Mouse (Mus musculus): Measurements from ENCODE around the gene Dhrs7c. TPM values are rescaled to one million over a fixed set of nuclear protein-coding genes. Genes with fewer than 3 reads are reported as not detected.

Dhrs7c gene
- polyA plus RNA-seq, 1 experiment from 2014 or later: not detected

- Histone ChIP-seq H3K27ac (replicated peaks; ENCODE audit: low read depth, low read length) (no peak overlapping the region), H3K4me1 (ENCODE audit: control insufficient read depth, insufficient read depth, low read length) (no peaks in the 10 kb centered on the region), H3K4me3 (ENCODE audit: low read depth, low read length) (no peak overlapping the region), H3K9ac (replicated peaks; ENCODE audit: low read length) (no peak overlapping the region), H3K9me3 (replicated peaks; ENCODE audit: control insufficient read depth, low read length) (no peaks in the 10 kb centered on the region), H3K27me3 (ENCODE audit: control insufficient read depth, insufficient read depth, low read length) (no peaks in the 10 kb centered on the region), H3K36me3 (replicated peaks; ENCODE audit: control insufficient read depth, insufficient read depth, low read depth, low read length) (no peaks in the 10 kb centered on the region), H3K4me2 (ENCODE audit: low read depth, low read length) (no peak overlapping the region)
- no peak for ATAC-seq (replicated peaks; ENCODE audit: insufficient number of reproducible peaks, low FRiP score, low TSS enrichment, low read depth)
- no peak for DNase-seq (ENCODE audit: low spot score)
These were observed 2.2 kb downstream of the Dhrs7c start for GRCm38 (mm10) chr11:67800130-67800723.

GRCm38 (mm10) chr11:67801169-67801568 is 3.2 kb downstream of the Dhrs7c start:
- DNase-seq (ENCODE audit: low spot score) (no peak), ATAC-seq (replicated peaks; ENCODE audit: insufficient number of reproducible peaks, low FRiP score, low TSS enrichment, low read depth) (no peak)
- no peak overlapping the region for H3K4me3 ChIP-seq (ENCODE audit: low read depth, low read length)
- H3K9me3 ChIP-seq (replicated peaks; ENCODE audit: control insufficient read depth, low read length): no peaks in the 10 kb centered on the region
- H3K4me1 ChIP-seq (ENCODE audit: control insufficient read depth, insufficient read depth, low read length): no peaks in the 10 kb centered on the region
- no peak overlapping the region for H3K4me2 ChIP-seq (ENCODE audit: low read depth, low read length)
- H3K36me3 ChIP-seq (replicated peaks; ENCODE audit: control insufficient read depth, insufficient read depth, low read depth, low read length): no peaks in the 10 kb centered on the region
- H3K27me3 ChIP-seq (ENCODE audit: control insufficient read depth, insufficient read depth, low read length): no peaks in the 10 kb centered on the region
- H3K27ac ChIP-seq (replicated peaks; ENCODE audit: low read depth, low read length): no peak overlapping the region
- WGBS: 76% methylated on average over 8 of the region's 8 CpGs
- no peak overlapping the region for H3K9ac ChIP-seq (replicated peaks; ENCODE audit: low read length)

- 97% methylated on average over 1 of the region's 1 CpGs for WGBS
These were observed 7.6 kb downstream of the Dhrs7c start for GRCm38 (mm10) chr11:67805538-67805937.

GRCm38 (mm10) chr11:67806832-67807597 is 9.0 kb downstream of the Dhrs7c start:
- DNase-seq (ENCODE audit: low spot score) (no peak), ATAC-seq (replicated peaks; ENCODE audit: insufficient number of reproducible peaks, low FRiP score, low TSS enrichment, low read depth) (no peak)
- no peaks in the 10 kb centered on the region for H3K4me1 ChIP-seq (ENCODE audit: control insufficient read depth, insufficient read depth, low read length)
- H3K27me3 ChIP-seq (ENCODE audit: control insufficient read depth, insufficient read depth, low read length): no peaks in the 10 kb centered on the region
- no peak overlapping the region for H3K4me2 ChIP-seq (ENCODE audit: low read depth, low read length)
- H3K9ac ChIP-seq (replicated peaks; ENCODE audit: low read length): no peak overlapping the region
- no peaks in the 10 kb centered on the region for H3K9me3 ChIP-seq (replicated peaks; ENCODE audit: control insufficient read depth, low read length)
- H3K36me3 ChIP-seq (replicated peaks; ENCODE audit: control insufficient read depth, insufficient read depth, low read depth, low read length): no peaks in the 10 kb centered on the region
- no peak overlapping the region for H3K27ac ChIP-seq (replicated peaks; ENCODE audit: low read depth, low read length)
- WGBS: 85% methylated on average over 11 of the region's 11 CpGs
- H3K4me3 ChIP-seq (ENCODE audit: low read depth, low read length): no peak overlapping the region

More at GRCm38 (mm10) chr11:67805538-67805937, 7.6 kb downstream of the Dhrs7c start:
- Histone ChIP-seq H3K27me3 (ENCODE audit: control insufficient read depth, insufficient read depth, low read length) (no peaks in the 10 kb centered on the region), H3K4me2 (ENCODE audit: low read depth, low read length) (no peak overlapping the region), H3K36me3 (replicated peaks; ENCODE audit: control insufficient read depth, insufficient read depth, low read depth, low read length) (no peaks in the 10 kb centered on the region), H3K9me3 (replicated peaks; ENCODE audit: control insufficient read depth, low read length) (no peaks in the 10 kb centered on the region), H3K4me1 (ENCODE audit: control insufficient read depth, insufficient read depth, low read length) (no peaks in the 10 kb centered on the region), H3K4me3 (ENCODE audit: low read depth, low read length) (no peak overlapping the region), H3K27ac (replicated peaks; ENCODE audit: low read depth, low read length) (no peak overlapping the region), H3K9ac (replicated peaks; ENCODE audit: low read length) (no peak overlapping the region)
- ATAC-seq (replicated peaks; ENCODE audit: insufficient number of reproducible peaks, low FRiP score, low TSS enrichment, low read depth): no peak
- DNase-seq (ENCODE audit: low spot score): no peak

GRCm38 (mm10) chr11:67808051-67808450 is 10.1 kb downstream of the Dhrs7c start:
- H3K36me3 ChIP-seq (replicated peaks; ENCODE audit: control insufficient read depth, insufficient read depth, low read depth, low read length): no peaks in the 10 kb centered on the region
- no peak overlapping the region for H3K4me2 ChIP-seq (ENCODE audit: low read depth, low read length)
- H3K9me3 ChIP-seq (replicated peaks; ENCODE audit: control insufficient read depth, low read length): no peaks in the 10 kb centered on the region
- WGBS: 87% methylated on average over 5 of the region's 5 CpGs
- H3K27me3 ChIP-seq (ENCODE audit: control insufficient read depth, insufficient read depth, low read length): no peaks in the 10 kb centered on the region
- no peak overlapping the region for H3K27ac ChIP-seq (replicated peaks; ENCODE audit: low read depth, low read length)
- DNase-seq (ENCODE audit: low spot score) (no peak), ATAC-seq (replicated peaks; ENCODE audit: insufficient number of reproducible peaks, low FRiP score, low TSS enrichment, low read depth) (no peak)
- no peaks in the 10 kb centered on the region for H3K4me1 ChIP-seq (ENCODE audit: control insufficient read depth, insufficient read depth, low read length)
- no peak overlapping the region for H3K4me3 ChIP-seq (ENCODE audit: low read depth, low read length)
- H3K9ac ChIP-seq (replicated peaks; ENCODE audit: low read length): no peak overlapping the region

GRCm38 (mm10) chr11:67811535-67811934 is 13.5 kb downstream of the Dhrs7c start:
- Histone ChIP-seq H3K27me3 (ENCODE audit: control insufficient read depth, insufficient read depth, low read length) (no peaks in the 10 kb centered on the region), H3K9me3 (replicated peaks; ENCODE audit: control insufficient read depth, low read length) (no peaks in the 10 kb centered on the region), H3K27ac (replicated peaks; ENCODE audit: low read depth, low read length) (no peak overlapping the region), H3K9ac (replicated peaks; ENCODE audit: low read length) (no peak overlapping the region), H3K4me1 (ENCODE audit: control insufficient read depth, insufficient read depth, low read length) (no peaks in the 10 kb centered on the region), H3K4me3 (ENCODE audit: low read depth, low read length) (no peak overlapping the region), H3K4me2 (ENCODE audit: low read depth, low read length) (no peak overlapping the region), H3K36me3 (replicated peaks; ENCODE audit: control insufficient read depth, insufficient read depth, low read depth, low read length) (no peaks in the 10 kb centered on the region)
- no peak for ATAC-seq (replicated peaks; ENCODE audit: insufficient number of reproducible peaks, low FRiP score, low TSS enrichment, low read depth)
- DNase-seq (ENCODE audit: low spot score): no peak
- WGBS: 83% methylated on average over 6 of the region's 6 CpGs

- ATAC-seq (replicated peaks; ENCODE audit: insufficient number of reproducible peaks, low FRiP score, low TSS enrichment, low read depth) (no peak), DNase-seq (ENCODE audit: low spot score) (peak; percentile 65)
- Histone ChIP-seq H3K4me2 (ENCODE audit: low read depth, low read length) (peak overlapping the region; percentile 29), H3K9ac (replicated peaks; ENCODE audit: low read length) (no peak overlapping the region; the same call in 1 of the 2 replicates), H3K9me3 (replicated peaks; ENCODE audit: control insufficient read depth, low read length) (no peaks in the 10 kb centered on the region), H3K4me3 (ENCODE audit: low read depth, low read length) (no peak overlapping the region), H3K27me3 (ENCODE audit: control insufficient read depth, insufficient read depth, low read length) (no peaks in the 10 kb centered on the region), H3K4me1 (ENCODE audit: control insufficient read depth, insufficient read depth, low read length) (no peaks in the 10 kb centered on the region), H3K36me3 (replicated peaks; ENCODE audit: control insufficient read depth, insufficient read depth, low read depth, low read length) (no peaks in the 10 kb centered on the region), H3K27ac (replicated peaks; ENCODE audit: low read depth, low read length) (no peak overlapping the region)
- 14% methylated on average over 5 of the region's 5 CpGs for WGBS
These were observed 21.6 kb downstream of the Dhrs7c start for GRCm38 (mm10) chr11:67819604-67820003.

GRCm38 (mm10) chr11:67820221-67820620 is 22.2 kb downstream of the Dhrs7c start:
- DNase-seq (ENCODE audit: low spot score): peak; percentile 71
- no peak overlapping the region for H3K9ac ChIP-seq (replicated peaks; ENCODE audit: low read length)
- H3K27me3 ChIP-seq (ENCODE audit: control insufficient read depth, insufficient read depth, low read length): no peaks in the 10 kb centered on the region
- no peak overlapping the region for H3K27ac ChIP-seq (replicated peaks; ENCODE audit: low read depth, low read length)
- H3K4me2 ChIP-seq (ENCODE audit: low read depth, low read length): no peak overlapping the region
- no peak for ATAC-seq (replicated peaks; ENCODE audit: insufficient number of reproducible peaks, low FRiP score, low TSS enrichment, low read depth)
- no peaks in the 10 kb centered on the region for H3K4me1 ChIP-seq (ENCODE audit: control insufficient read depth, insufficient read depth, low read length)
- H3K36me3 ChIP-seq (replicated peaks; ENCODE audit: control insufficient read depth, insufficient read depth, low read depth, low read length): no peaks in the 10 kb centered on the region
- no peak overlapping the region for H3K4me3 ChIP-seq (ENCODE audit: low read depth, low read length)
- WGBS: 14% methylated on average over 4 of the region's 4 CpGs
- H3K9me3 ChIP-seq (replicated peaks; ENCODE audit: control insufficient read depth, low read length): no peaks in the 10 kb centered on the region

All from embryonic facial prominence, embryonic 11.5 days (tissue).